Mouse (Mus musculus): Measurements from ENCODE around the gene Plppr1.

Plppr1 gene

DNA sequence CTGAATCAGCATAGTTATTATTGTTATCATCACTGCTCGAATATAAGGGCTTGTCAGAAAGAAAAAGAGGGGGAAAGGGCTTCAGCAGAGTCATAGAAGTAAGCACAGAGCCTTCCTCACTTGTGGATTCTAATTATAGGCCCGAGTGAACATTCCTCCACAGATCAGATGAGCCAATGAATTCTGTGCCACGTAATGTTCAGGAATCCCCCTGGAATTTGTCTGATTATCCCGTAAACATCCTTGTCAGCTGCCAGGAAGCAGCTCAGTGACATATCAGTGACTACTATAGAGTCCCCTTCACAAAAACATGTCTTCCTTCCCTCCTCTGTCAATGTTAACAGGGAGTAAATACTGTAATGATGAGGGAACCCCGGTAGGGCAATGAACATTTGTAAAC, 50.9 kb downstream of the Plppr1 start:
- intact Hi-C loops (cut with DNase I) = no loop called here

GRCm38 (mm10) chr4:49118842-49119241, 59.8 kb downstream of the Plppr1 start:
- intact Hi-C loops (cut with DNase I) = no loop called here

DNA sequence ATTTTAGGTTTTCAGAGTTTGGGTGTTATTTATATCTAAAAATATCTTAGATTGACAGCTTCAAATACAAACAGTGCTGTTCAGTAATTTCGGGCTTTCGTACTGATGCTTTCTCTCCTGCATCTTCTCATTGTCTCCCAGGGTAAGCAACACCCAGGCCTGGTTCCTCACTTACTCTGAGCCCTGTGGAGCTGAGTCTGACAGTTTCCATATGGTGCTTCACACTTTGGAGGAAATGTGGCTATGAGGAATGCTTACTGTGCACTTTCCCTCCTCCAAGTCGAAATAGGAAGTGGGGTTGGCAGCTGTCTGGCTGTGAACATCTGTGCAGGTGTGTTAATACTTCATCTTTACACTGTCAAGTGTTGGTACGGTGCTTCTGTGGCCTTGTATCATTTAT, 85.7 kb downstream of the Plppr1 start:
- intact Hi-C loops (cut with DNase I) = no loop called here

DNA sequence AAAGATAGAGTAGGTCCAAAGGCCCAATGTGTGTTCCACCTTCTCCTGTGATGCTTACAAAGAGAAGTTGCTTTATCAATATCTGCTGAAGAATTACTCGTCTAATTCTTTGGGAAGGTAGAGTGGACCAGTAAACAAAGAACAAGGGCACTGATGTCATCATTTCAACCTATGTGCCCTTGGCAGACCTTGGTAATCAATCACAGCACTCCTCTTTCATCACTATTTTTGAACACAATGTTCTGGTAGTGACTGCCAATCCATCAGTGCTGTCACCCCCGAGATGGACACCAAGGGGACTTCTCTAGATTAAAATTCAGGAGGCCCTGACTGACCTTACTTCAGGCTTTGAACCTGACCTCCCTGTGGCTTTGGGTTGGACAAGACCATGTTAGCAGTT, 89.7 kb downstream of the Plppr1 start:
- intact Hi-C loops (cut with DNase I) = no loop called here

DNA sequence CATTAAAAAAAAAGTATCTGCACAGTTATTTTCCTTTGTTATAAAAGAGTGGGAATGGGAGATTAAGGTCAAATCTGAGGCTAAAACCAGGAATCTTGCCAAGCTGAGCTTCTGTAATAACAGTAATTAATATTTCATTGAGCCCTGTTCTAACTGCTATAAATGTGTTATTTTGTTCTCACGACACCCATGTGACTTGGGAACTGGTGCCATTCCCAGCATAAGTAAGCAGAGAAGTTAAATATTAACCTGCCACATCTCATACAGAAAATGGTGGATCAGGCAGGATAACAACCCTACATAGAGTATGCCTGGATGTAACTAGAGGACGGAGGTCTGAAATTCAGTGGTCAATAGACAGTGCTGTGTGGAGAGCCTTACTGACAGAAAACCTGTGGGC, 90.2 kb downstream of the Plppr1 start:
- intact Hi-C loops (cut with DNase I) = no loop called here

DNA sequence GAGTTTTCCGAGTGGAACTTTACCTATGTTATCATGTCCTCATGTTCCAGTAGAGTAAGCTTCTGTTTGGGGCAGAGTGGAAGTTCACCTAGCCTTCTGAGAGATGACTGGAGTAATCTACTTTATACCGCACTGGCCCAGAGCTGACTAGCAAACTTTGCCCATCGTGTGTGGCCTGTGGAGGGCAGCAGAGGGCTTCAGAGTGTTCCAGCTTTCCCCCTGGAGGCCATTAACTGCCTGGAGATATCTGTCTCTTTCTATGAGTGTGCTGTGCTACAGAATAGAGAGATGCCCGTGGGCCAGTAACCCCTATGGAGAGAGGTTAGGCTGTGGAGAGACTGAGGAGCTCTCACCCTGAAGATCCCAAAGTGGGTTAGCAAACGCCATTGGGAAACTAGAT, 94.8 kb downstream of the Plppr1 start:
- intact Hi-C loops (cut with DNase I) = loop anchor here (5.0 to 10.0 kb wide), 2 partner anchors 168 to 379 kb away; no protein-coding TSS in a partner anchor

- intact Hi-C loops (cut with DNase I) = loop anchor here (10.0 kb wide), 1 partner anchor 382 kb away; no protein-coding TSS in a partner anchor
These were observed 97.7 kb downstream of the Plppr1 start for GRCm38 (mm10) chr4:49156781-49157180.

DNA sequence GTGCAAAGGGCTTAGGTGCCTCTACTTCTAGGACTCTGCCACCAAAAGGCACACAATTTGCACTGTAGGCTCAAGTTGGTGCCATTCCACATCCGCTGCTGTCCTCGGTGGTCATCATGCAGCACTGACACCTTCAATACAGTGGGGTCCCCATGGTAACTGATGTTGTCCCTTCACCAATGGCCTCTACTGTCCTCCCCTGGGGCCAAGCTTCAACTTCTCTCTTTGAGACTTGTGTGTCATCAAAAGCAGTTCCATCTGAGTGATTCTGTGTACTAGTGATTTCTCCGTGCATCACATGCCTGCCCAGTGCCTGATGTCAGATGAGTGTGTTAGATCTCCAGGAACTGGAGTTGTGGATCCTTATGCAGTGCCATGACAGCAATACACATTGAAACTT, 104.2 kb downstream of the Plppr1 start:
- intact Hi-C loops (cut with DNase I) = no loop called here

GRCm38 (mm10) chr4:49166391-49166790, 107.3 kb downstream of the Plppr1 start:
- intact Hi-C loops (cut with DNase I) = no loop called here

- intact Hi-C loops (cut with DNase I) = no loop called here
These were observed 108.0 kb downstream of the Plppr1 start for GRCm38 (mm10) chr4:49167030-49167429.

DNA sequence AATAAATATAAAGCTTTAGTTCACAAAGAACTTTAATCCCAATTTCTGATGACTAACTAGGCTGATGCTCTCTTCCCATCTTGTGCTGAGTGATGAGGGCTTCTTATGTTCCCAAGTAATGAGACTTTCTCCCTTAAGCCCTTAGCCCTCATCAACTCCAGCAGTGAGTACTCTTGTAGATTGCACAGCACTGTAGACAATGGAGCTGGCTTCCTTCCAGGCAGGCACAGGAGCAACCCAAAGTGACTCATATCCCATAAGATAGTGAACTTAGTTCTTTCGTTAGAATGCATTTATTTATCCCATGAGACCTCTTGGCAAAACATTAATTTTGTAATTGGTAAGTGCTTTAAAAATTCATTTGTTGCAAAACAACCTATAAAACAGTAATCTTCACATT, 110.4 kb downstream of the Plppr1 start:
- intact Hi-C loops (cut with DNase I) = no loop called here

GRCm38 (mm10) chr4:49178101-49178500, 119.0 kb downstream of the Plppr1 start:
- intact Hi-C loops (cut with DNase I) = no loop called here

DNA sequence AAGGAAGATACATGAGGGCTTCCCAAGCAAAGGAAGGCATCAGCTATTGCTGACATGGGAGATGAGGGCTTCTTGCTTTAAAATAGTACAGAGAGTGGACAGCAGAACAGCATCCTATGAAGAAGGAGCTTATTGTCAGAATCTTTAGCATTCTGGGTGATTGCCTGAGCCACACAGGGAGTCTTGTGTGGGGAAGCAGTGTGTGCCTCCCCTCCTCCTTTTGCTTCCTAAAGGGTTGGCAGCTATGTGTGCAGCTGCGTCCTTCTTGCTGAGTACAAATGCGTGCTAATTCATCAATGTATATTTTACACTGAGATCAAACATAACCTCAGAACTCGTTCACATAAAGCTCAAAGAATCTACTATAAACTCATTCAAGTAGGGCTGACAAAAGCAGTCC, 119.8 kb downstream of the Plppr1 start:
- intact Hi-C loops (cut with DNase I) = no loop called here

GRCm38 (mm10) chr4:49179471-49180181, 120.6 kb downstream of the Plppr1 start:
- intact Hi-C loops (cut with DNase I) = no loop called here

DNA sequence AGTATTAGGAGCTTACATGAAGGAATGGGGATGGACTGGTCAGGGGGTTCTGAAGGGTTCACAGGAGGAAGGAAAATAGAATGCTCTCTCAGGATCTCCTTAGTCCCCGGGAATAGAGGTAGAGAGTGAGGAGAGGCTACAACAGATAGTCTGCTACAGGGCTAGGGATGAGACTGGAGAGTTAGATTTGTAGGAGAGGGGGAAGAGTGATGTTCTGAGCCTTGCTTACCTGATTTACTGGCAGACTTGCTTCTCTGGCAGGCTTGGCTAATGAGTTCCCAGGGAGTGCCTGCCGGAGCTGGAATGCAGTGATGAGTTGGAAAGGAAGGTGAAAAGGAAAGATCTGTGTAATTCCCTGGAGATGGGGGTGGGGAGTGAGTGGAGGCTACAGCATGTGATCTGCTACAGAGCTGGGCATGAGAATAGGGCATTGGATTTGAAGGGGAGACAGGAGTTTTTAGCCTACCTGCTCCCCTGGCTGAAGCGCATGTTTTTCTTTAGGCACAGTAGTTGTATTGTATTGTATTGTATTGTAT, 131.0 kb downstream of the Plppr1 start:
- intact Hi-C loops (cut with DNase I) = no loop called here

DNA sequence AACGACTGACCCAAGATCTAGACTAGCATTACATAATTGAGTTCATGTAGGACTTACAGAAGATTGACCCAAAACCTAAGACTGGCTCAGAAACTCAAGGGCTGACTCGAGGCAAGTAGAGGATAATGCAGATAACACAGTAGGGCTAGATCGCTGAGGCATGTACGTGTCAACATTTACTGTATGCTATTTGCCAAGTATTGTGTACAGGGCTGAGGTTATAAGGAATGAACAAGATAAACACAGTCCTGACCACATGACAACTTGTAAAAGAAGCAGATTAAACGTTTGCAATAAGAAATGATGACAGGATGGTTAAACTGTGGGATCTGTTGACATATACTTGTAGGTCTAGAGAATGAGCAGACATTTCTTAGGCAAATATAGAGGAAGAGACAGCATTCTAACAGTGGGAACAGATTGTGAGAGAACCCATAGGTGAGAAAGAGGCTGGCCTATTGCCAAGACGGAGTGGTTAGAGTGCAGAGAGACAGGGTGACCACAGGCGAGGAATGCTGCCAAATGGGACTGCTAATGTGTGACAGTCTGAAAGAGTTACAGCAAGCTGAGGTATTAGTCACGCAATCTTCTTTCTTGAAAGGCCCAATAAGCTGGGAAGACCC, 138.2 kb downstream of the Plppr1 start:
- intact Hi-C loops (cut with DNase I) = no loop called here

DNA sequence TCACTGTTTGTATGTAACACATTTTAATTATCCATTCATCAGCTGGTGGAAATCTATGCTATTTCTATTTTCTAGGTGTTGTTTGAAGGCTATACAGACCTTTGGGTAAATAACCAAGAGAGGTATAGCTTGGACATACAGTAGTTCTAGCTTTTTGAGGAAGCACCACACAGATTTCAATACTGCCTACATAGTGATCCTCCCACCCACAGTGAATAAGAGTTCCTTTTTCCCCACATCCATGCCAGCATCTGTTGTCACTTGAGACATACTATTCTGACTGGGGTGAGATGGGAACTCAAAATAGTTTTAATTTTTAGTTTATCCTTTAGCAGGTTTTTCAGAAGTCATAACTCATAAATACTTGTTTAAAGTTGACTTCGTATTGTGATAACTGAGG, 151.4 kb downstream of the Plppr1 start:
- intact Hi-C loops (cut with DNase I) = no loop called here

DNA sequence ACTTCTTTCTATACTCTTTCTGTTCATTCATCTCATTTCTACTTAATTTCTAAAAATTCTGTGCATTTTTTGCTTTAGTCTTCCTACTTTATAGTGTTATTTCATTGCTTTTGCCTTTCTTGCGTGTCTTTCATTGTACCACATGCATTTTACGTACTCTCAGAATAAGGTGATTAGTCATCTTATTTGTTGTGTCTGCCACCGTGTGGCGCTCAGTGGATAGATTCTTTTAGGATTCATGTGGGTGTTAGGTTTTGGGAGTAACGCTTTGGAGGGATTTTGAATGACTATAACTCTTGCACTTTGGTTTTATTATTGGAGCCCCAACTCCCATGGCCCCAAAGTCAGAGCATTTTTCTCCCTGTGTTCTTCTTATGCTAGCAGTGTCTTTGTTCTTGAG, 152.5 kb downstream of the Plppr1 start:
- intact Hi-C loops (cut with DNase I) = no loop called here

- intact Hi-C loops (cut with DNase I) = no loop called here
These were observed 153.8 kb downstream of the Plppr1 start for GRCm38 (mm10) chr4:49212616-49213544.

GRCm38 (mm10) chr4:49214341-49214740, 155.3 kb downstream of the Plppr1 start:
- intact Hi-C loops (cut with DNase I) = no loop called here

DNA sequence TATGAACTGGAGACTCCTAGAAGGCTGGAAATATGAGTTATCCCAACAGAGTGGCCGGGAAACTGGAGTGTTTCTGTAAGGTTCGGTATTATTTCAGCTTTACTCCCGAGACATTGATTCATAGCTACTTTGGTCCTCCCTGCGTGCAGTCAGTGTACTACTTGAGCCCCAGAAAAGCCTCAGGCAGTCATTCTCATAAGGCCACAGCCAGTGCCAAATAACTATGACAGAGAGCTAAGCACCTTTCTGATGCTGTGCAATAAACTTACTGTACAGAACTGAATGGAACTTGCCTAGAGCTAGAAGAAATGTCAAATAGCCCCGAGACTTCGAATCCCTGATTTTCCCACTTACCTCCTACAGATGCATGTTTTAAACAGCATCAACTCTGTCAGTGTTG, 164.4 kb downstream of the Plppr1 start:
- intact Hi-C loops (cut with DNase I) = no loop called here

- intact Hi-C loops (cut with DNase I) = no loop called here
These were observed 165.9 kb downstream of the Plppr1 start for GRCm38 (mm10) chr4:49225021-49225420.

All from adrenal gland (tissue).